Mouse (Mus musculus) brown adipose tissue, adult 24 weeks (tissue): ENCODE measurements around the gene Cd4. TPM values are rescaled to one million over a fixed set of nuclear protein-coding genes. Genes with fewer than 3 reads are reported as not detected.
"Not testable (repeated sequence)": the region's sequence is repeated elsewhere in the genome, so short reads cannot be mapped to it uniquely, and the experiment has no call there.

ENCODE experiments used
- H3K27ac ChIP-seq: fragments of 200-500 bp; replicated peaks from 2 replicates; pipeline ENCODE4 v1.5.1; 2012; ENCODE audit warnings: low read depth, mild to moderate bottlenecking, low read length
- H3K4me1 ChIP-seq: fragments of 200-500 bp; 2 replicates; pipeline ENCODE4 v1.6.1; 2012; ENCODE audit warnings: low read length, mixed read lengths; ENCODE audit not compliant: control insufficient read depth, insufficient read depth, insufficient read length
- H3K4me3 ChIP-seq: fragments of 200-500 bp; 2 replicates; pipeline ENCODE4 v1.5.1; 2012; ENCODE audit warnings: low read depth, mild to moderate bottlenecking, low read length, moderate library complexity; ENCODE audit not compliant: insufficient read depth
- polyA plus RNA-seq: library from polyadenylated mRNA; stranded (reverse); fragments of >200 nt; gene quantifications from 2 replicates; pipeline ENCODE4 v1.2.4, GENCODE M21; 2012; ENCODE audit not compliant: missing spikeins, insufficient read depth, insufficient read length

Gene Cd4
- polyA plus RNA-seq, 1 experiment = not detected

- Histone ChIP-seq H3K4me3 (peak within 1 kb of the TSS; percentile 66), H3K4me1 (no peaks in the 10 kb centered on the region), H3K27ac (peak within 1 kb of the TSS; percentile 20; the same call in 1 of the 2 replicates)
These were observed 30.8 kb downstream of the Cd4 start, which contains the start of gene P3h3 for GRCm38 (mm10) chr6:124856916-124857839. Gene P3h3, minus strand, starts transcription at chr6:124857752.

GRCm38 (mm10) chr6:124856321-124856720 is 31.7 kb downstream of the Cd4 start:
- H3K4me3 ChIP-seq = peak overlapping the region; percentile 66; the same call in 1 of the 2 replicates

DNA sequence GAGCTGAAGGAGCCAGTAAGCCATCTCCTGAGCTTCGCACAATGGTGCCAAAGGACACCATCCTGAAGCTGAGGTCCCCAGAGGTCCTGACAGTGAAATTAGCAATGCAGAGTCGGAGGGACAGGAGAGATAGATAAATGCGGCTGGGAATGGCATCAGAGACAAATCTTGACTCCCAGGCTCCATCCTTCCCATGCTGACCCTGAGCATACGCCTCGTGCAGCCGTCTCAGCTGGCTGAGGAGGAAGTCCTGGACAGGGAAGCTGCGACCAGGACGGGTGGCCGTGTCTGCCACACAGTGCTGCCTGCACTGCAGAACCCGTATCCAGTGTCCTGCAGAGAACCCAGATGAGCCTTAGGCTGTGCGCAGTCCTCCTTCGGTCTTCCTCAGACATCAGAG is 33.4 kb downstream of the Cd4 start:
- Histone ChIP-seq H3K4me1 (no peaks in the 10 kb centered on the region), H3K4me3 (no peak overlapping the region), H3K27ac (no peak overlapping the region)

More at GRCm38 (mm10) chr6:124856321-124856720, 31.7 kb downstream of the Cd4 start:
- Histone ChIP-seq H3K4me1 (no peaks in the 10 kb centered on the region), H3K27ac (no peak overlapping the region)

DNA sequence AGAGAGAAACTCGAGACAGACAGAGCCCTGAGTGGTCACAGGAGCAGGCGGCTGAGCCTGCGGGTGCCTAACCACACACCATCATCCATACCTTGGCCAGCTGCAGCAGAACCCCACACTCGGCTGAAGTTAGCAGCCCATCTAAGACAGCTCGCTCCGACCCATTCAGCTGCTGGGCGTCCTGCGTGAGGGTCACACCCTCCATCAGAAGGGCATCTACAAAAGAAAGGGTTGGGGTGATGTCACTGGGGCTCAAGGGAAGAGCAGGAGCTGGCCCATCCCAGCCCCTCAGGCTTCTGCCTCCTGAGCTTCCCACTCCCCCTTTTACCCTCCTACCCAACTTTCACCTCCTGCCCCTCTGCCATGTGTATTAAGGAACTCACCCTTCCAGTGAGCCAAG is 37.5 kb downstream of the Cd4 start:
- H3K27ac ChIP-seq = no peak overlapping the region
- H3K4me1 ChIP-seq = no peaks in the 10 kb centered on the region
- H3K4me3 ChIP-seq = no peak overlapping the region

GRCm38 (mm10) chr6:124847305-124847704 is 40.7 kb downstream of the Cd4 start:
- H3K27ac ChIP-seq = no peak overlapping the region
- no peak overlapping the region for H3K4me3 ChIP-seq
- H3K4me1 ChIP-seq = no peaks in the 10 kb centered on the region

GRCm38 (mm10) chr6:124840241-124841167 is 47.5 kb downstream of the Cd4 start, which contains the start of gene Gnb3:
Gene Gnb3, minus strand, starts transcription at chr6:124840275.
- H3K4me3 ChIP-seq = no peak within 1 kb of the TSS
- no peaks in the 10 kb centered on the region for H3K4me1 ChIP-seq
- no peak within 1 kb of the TSS for H3K27ac ChIP-seq

GRCm38 (mm10) chr6:124839805-124840204 is 48.2 kb downstream of the Cd4 start:
- Histone ChIP-seq H3K4me1 (no peaks in the 10 kb centered on the region), H3K27ac (no peak overlapping the region), H3K4me3 (no peak overlapping the region)

DNA sequence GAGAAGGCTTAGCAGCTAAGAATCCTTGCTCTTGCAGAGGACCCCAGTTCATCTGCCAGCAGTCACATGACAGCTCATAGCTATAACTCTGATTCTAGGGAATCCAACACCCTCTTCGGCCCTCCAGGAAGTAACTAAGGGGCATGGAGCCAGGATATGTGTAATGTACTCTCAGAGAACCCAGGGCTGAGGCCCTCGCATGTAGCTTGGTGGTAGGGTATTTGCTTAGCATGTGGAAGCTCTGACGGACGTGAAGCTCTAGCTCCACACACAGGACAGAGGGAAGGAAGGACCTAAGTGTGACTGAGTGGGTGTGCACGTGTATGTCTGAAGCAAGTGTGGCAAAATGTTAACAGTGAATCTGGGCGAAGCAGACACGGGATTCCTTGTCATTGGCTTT is 51.6 kb downstream of the Cd4 start:
- Histone ChIP-seq H3K4me1 (no peaks in the 10 kb centered on the region), H3K4me3 (no peak overlapping the region), H3K27ac (no peak overlapping the region)

- Histone ChIP-seq H3K4me3 (no peak overlapping the region), H3K4me1 (no peaks in the 10 kb centered on the region), H3K27ac (no peak overlapping the region)
These were observed 52.5 kb downstream of the Cd4 start for GRCm38 (mm10) chr6:124835531-124835930.

DNA sequence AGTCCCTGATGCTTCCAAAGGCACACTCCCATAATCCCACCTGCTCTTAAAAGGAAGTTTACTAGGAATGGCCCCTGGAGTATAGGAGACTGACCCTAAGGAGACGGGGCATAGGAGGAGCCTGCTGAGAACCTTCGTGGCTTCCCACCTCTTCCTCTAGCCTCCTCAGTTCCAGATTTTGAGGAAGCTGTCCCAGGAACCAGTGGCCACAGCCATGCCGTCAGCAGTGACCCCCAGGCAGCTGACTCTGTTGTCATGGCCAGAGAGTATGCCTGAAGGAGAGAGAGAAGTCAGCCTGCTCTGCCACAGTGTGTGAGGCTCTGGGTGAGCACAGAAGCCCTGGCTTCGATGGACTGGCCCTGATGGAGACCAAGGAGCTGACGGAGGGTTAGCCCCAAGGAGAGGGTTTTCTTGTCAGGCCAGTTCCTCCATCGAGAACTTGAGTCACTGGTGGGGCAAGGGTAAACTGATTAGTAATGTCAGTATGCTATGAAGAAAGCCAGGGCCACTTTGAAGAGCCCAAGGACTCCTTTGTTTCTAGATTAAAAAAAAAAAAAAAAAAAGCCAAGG is 53.4 kb downstream of the Cd4 start:
- 0 out of 2 replicates have a peak, but pooled peaks cover 3% of the 10 kb centered on the region for H3K4me1 ChIP-seq
- H3K27ac ChIP-seq = peak overlapping the region; percentile 57
- no peak overlapping the region for H3K4me3 ChIP-seq

DNA sequence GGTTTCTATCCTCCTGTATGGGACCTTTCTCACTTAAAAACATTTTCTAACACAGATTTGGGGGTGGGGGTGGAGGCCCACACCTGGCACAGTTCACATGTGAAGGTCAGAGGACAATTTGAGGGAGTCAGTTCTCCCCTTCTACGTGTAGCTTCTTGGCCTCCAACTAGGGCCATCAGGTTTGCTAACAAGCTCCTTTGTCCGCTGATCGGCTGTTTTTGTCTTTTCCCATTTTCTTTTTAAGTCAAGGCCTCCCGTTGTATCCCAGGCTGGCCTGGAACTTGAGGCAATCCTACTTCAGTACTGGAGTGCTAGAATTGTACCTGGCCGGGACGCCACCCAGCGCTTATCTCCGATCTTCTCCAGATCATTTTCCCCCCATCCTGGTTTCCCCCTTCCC is 56.4 kb downstream of the Cd4 start:
- Histone ChIP-seq H3K27ac (no peak overlapping the region), H3K4me1 (0 out of 2 replicates have a peak, but pooled peaks cover 6% of the 10 kb centered on the region), H3K4me3 (no peak overlapping the region)

GRCm38 (mm10) chr6:124831199-124831598 is 56.8 kb downstream of the Cd4 start:
- not testable (repeated sequence) for H3K4me3 ChIP-seq, H3K27ac ChIP-seq, H3K4me1 ChIP-seq

DNA sequence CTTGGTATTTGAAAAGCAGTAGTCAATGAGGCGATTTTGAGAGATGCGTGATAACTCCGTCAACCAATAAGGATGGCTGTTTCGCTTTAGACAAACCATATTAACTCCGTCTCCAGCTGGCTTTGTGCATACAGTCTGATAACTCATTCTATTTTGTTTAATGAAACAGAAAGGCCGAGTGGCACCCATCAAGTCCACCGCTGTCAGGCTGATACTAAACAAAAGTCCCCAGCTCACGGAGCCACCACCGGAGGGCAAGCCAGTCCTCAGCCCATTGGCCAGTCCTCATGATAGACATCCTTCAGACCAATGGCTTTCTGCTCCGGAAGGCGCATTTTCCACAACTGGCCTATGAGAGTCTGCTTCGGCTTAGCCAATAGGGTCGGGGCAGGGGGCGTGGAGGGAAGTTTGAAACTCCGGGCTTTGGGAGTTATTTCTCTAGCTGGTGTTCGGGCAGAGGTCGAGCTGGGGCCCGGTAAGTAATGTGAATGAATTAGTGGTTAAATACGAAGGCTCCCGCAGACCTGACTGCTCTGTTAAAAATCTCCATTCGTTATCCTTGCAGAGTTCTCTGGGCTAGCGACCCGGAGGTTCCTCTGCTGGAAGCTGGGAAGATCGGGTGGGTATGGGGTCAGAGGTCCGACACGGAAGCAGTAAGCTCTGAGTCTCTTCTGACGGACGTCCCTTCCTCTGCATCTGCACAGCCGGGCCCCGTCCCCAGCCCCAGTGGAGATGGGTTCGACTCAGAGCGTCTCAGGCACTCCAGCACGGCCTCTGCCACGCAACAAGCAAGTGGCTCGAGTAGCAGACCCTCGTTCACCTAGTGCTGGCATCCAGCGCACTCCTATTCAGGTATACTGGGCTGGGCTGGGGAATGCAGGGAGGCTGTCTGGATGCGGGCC is 58.0 kb downstream of the Cd4 start:
- peak overlapping the region; percentile 33 for H3K27ac ChIP-seq
- H3K4me1 ChIP-seq = 0 out of 2 replicates have a peak, but pooled peaks cover 6% of the 10 kb centered on the region
- H3K4me3 ChIP-seq = peak overlapping the region; percentile 64
